Mouse (Mus musculus): ENCODE results near the gene Fam234a.
"Not testable (repeated sequence)": the region's sequence is repeated elsewhere in the genome, so short reads cannot be mapped to it uniquely, and the experiment has no call there.

Fam234a gene

DNA sequence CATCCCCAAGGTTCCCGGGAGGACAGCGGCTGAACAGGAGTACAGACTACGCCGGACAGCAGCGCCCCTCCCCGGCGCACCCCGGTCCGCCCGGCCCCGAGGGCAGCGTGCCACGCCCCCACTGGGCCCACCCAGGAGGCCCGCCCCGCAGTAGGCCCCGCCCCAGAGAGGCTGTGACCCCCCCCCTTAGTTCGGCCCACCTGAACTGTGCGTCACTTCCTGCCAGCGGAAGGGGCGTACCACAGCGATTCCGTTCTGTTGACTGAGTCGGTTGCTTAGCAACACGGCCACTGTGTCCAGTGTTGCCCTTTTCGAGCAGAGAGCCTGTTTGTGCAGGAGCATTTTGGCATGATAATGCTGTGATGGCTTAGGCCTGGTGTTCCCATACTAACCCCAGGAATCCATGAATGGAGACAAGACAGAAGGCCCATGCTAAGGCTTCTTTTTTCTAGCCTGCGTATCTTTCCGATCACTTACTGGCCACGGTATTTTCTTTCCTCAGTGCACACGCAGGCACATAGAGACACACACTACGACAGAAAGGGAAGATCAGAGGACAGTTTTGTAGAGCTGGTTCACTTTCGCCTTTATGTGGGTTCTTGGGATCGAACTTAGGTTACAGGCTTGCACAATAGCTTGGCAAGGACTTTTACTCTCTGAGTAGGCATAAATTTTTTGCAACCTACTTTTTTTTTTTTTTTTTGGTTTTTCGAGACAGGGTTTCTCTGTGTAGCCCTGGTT lies at the start of gene Fam234a:
TSS of gene Fam234a (minus strand) at position 142 of the 741 bp plus-strand sequence.
- ATAC-seq (ENCODE audit: insufficient number of reproducible peaks, low FRiP score, low TSS enrichment) = peak; percentile 94

DNA sequence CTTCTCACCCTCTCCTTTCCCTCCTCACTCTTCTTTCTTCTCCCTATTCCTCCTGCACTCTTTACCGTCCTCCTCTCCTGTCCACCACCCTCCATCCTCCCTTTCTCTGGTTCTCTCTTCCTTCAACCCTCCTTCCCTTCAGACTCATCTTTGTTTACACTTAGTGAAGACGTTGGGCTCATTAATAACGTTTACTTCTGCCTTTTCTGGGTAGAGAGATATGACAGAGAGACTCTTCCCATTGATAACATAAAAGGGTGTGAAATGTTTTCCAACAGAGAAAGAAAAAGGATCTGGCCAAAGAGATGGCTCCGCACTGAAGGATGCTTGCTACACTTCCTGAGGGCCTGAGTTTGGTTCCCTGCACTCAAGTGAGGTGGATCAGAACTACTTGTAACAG lies 45.4 kb upstream of the Fam234a start:
- no peak for ATAC-seq (ENCODE audit: insufficient number of reproducible peaks, low FRiP score, low TSS enrichment)

DNA sequence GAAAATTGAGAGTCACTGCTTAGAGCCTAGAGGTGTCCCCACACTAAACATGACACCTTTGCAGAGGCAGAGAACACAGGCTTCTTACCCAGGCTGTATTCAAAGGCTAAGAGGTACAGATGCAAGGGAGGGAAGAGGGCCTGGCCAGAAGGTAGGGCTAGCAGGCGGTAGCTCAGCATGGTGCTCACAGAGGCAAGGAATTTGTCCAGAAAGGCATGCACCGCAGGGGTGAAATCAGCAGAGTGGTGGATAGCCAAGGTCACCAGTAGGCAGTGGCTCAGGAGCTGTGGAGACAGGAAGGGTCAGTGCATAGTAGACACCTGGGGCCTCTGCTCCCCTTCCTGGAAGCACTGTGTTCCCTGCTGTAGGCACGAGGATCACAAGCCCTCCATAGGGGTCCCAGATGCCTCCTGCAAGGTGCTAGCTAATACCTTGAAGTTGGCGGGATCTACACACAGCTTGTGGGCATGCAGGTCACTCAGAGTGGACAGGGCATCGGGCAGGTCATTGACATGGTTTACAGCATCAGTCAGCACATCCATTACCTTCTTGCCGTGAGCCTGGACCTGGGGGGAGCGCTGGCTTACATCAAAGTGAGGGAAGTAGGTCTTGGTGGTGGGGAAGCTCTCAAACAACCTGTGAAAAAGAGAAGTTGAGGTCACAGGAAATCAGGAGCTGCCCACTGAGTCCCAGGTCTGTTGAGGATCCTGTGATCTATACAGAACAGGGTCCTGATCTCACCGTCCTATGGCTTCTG lies 42.3 kb upstream of the Fam234a start:
- ATAC-seq (ENCODE audit: insufficient number of reproducible peaks, low FRiP score, low TSS enrichment) = no peak

DNA sequence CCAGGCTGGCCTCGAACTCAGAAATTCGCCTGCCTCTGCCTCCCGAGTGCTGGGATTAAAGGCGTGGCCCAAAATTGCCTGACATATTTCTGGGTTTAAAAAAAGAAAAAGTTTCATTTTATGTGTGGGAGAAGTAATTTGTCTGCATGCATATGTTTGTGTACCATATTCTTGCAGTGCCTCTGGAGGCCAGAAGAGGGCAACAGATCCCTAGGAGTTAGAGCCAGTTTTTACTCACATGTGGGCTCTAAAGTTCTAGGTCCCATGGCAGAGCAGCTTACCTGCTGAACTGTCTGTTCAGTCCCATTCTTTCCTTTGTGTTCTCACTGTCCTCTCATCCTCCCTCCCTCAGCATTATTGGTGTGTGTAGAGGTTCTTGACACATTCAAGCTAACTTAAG lies 32.7 kb upstream of the Fam234a start:
- no peak for ATAC-seq (ENCODE audit: insufficient number of reproducible peaks, low FRiP score, low TSS enrichment)

DNA sequence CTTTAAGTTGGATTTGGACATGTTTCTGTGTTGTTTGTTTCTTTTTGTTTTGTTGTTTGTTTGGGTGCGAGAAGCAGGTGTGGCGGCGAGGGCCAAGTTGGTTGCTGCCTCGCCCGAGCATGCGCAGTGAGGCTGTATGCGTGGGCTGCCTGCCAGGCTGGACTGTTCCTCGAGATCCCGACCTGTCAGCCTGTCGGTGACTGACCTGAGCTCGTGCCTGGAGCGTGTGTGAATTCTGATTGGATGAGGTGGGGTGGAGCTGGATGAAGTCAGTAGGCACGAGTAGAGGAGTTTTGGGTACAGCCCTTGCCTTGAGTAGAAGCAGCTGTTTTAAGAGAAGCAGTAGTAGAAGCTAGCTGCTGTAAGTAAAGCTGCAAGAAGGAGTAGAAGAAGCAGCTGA lies 31.9 kb upstream of the Fam234a start:
- ATAC-seq (ENCODE audit: insufficient number of reproducible peaks, low FRiP score, low TSS enrichment) = no peak

DNA sequence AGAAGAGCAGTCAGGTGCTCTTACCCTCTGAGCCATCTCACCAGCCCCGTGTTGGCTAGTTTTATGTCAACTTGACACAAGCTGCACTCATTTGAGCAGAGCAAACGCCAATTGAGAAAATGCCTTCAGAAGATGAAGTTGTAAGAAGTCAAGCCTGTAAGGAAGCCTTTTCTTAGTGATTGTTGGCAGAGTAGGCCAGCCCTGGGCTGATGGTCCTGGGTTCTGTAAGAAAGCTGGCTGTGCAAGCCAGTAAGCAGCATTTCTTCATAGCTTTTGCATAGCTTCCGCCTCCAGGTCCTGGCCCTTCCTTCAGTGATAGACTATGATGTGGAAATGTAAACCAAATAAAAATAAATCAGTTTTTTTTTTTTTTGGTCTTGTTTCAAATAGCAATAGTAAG lies 28.5 kb upstream of the Fam234a start:
- no peak for ATAC-seq (ENCODE audit: insufficient number of reproducible peaks, low FRiP score, low TSS enrichment)

DNA sequence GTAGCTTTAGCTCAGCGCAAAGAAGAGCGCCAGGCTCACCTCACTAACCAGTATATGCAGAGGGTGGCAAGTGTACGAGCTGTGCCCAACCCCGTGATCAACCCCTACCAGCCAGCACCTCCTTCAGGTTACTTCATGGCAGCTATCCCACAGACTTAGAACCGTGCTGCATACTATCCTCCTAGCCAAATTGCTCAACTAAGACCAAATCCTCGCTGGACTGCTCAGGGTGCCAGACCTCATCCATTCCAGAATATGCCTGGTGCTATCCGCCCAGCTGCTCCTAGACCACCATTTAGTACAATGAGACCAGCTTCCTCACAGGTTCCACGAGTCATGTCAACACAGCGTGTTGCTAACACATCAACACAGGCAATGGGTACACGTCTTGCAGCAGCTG lies 25.5 kb upstream of the Fam234a start:
- ATAC-seq (ENCODE audit: insufficient number of reproducible peaks, low FRiP score, low TSS enrichment) = not testable (repeated sequence)

DNA sequence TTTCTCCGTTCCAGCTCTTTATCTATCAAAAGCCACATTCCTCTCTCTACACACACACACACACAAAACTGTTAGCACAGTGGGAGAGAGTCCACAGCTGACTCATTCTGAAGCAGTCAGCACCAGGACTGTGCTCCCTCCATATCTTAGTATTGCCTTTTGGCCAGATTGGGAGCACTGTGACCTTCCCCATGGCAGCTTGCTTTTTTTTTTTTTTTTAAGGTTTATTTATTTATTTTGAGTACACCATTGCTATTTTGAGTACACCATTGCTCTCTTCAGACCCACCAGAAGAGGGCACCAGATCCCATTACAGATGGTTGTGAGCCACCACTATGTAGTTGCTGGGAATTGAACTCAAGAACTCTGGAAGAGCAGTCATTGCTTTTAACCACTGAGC lies 24.8 kb upstream of the Fam234a start:
- no peak for ATAC-seq (ENCODE audit: insufficient number of reproducible peaks, low FRiP score, low TSS enrichment)

DNA sequence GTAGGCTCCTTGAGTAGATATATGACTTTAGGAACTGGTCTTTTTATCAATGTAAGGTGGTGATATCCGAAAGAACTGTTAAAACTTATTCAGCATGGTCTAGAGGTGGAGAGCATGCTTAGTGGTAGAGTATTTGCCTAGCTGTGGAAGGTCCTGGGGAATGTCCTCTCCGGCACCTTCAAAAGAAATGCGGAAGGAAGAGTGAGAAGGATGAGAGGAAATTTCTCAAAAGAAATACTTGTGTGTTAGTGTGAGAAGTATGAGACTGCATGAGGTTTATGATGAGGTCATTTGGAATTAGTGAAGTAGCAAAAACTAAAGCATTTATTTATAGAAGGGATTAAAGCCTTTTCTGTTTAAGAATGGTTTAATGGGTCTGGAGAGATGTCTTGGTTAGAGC lies 18.3 kb upstream of the Fam234a start:
- ATAC-seq (ENCODE audit: insufficient number of reproducible peaks, low FRiP score, low TSS enrichment) = no peak

DNA sequence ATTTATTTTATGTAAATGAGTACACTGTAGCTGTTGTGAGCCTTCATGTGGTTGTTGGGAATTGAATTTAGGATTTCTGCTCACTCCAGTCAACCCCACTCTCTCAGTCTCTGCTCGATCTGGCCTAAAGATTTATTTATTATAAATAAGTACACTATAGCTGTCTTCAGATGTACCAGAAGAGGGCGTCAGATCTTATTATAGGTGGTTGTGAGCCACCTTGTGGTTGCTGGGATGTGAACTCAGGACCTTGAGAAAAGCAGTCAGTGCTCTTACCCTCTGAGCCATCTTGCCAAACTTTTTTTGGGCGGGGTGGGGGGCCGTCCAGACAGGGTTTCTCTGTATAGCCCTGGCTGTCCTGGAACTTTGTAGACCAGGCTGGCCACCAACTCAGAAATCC lies 17.8 kb upstream of the Fam234a start:
- ATAC-seq (ENCODE audit: insufficient number of reproducible peaks, low FRiP score, low TSS enrichment) = no peak

DNA sequence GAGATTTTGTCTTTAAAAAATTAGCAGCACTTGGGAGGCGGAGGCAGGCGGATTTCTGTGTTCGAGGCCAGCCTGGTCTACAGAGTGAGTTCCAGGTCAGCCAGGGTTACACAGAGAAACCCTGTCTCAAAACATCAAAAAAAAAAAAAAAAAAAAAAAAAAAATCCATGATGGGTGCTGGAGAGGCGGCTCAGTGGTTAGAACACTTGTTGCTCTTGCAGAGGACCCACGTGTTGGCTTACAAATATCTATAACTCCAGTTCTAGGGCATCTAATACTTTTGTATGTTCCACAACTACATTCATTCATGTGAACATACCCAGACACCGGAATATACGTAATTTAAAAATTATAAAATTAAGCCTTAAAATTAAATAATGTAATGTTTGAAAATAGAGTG lies 11.3 kb upstream of the Fam234a start:
- ATAC-seq (ENCODE audit: insufficient number of reproducible peaks, low FRiP score, low TSS enrichment) = no peak

DNA sequence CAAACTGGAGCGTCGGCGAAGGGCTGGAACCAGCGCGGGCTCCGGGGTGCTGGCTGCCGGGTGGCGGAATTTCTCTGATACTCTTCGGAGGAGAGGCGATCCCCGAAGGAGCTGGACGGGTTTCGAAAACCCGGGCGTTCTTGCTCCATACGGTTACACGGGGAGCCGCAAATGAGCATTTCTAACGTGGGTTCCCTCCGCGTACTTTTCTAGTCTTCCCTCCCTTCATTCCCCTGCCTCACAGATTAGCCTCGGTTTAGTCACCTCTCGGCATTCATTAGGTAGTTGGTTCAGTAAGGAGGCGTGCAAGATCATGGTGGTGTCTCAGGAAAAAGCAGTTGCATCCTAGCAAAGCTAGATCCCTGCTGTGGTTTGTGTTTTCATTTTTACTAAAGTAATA lies 9.4 kb upstream of the Fam234a start:
- no peak for ATAC-seq (ENCODE audit: insufficient number of reproducible peaks, low FRiP score, low TSS enrichment)

DNA sequence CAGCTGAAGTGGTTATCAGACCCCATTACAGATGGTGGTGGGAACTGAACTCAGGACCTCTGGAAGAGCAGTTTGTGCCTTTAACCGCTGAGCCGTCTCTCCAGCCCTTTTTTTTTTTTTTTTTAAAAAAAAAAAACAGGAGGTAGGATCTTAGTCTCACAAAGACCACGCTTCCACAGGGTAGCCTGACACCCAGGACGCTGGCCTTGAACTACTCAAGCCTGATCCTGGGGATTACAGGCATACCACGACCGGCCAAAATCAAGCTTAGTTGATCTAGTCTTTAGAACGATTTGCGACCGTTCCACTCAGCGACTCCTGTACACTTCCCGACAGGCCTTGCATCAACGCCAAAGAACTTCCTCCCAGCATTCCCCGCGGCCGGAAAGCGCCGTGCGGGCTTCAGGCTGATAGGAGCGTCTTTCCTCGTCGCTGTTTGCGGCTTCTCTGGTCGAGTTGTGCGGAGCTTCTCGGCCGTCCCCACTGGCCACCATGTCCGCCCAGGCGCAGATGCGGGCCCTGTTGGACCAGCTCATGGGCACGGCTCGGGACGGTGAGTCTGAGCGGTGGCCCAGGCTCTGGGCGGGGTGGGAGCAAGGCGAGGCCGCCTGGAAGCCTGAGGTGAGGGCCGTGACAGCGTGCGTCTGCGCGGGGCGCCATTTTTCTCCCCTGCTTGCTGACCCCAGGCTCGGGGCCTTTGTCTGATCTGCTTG lies 8.7 kb upstream of the Fam234a start, which contains the start of gene Luc7l:
TSS of gene Luc7l (plus strand) at position 358 of the 713 bp plus-strand sequence.
- ATAC-seq (ENCODE audit: insufficient number of reproducible peaks, low FRiP score, low TSS enrichment) = peak; percentile 91; the same call in 1 of the 2 replicates

DNA sequence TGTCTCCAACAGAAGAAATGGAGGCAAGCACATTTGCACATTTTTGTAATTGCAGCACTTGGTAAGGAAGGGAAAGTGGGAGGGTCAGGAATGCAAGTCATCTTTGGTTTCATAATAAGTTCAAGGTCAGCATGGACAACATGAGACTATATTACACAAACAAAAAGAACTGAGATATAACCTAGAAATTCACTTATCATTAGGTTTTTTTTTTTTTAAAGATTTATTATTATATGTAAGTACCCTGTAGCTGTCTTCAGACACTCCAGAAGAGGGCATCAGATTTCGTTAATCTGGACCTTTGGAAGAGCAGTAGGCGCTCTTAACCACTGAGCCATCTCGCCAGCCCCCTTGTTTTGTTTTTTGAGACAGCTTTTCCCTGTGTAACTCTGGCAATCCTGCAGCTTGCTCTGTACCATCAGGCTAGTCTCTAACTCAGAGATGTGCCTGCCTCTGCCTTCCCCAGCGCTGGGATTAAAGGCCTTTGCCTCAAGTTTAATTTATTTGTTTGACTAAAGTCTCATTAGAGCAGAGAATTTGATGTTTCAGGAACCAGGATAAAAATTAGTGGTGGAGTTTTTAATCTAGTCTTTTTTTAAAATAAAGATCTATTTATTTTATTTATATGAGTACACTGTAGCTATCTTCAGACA lies 8.0 kb upstream of the Fam234a start:
- ATAC-seq (ENCODE audit: insufficient number of reproducible peaks, low FRiP score, low TSS enrichment) = no peak

DNA sequence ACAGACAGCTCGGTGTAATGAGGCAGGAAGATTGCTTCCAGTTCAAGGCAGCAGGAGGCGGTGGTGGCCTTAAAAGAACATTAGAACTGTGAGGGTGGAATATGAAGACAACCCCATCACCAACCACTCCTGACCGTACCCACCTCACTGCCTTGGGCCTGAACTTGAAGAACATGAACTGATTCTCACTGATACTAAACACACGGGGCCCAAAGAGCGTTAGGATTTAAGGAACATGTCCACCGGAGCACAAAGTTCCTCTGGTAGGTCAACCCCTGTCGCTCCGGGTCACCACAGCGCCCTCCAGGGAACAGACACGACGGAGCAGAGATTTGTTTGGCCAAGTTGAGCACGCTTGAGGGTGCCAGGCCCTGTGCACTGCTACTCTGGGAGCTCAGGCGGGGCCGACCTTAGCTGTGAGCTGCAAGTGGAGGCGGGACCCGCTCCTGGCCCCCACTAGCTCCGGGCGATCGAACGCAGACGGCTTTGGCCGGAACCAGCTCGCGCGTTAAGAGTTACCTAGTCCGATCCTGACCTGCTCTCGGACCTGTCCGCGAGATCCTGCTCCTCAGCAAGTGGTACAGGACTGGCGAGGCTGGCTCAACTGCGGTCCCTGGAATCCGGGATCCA lies 456 bp downstream of the Fam234a start:
- ATAC-seq (ENCODE audit: insufficient number of reproducible peaks, low FRiP score, low TSS enrichment) = peak; percentile 38; the same call in 1 of the 2 replicates

DNA sequence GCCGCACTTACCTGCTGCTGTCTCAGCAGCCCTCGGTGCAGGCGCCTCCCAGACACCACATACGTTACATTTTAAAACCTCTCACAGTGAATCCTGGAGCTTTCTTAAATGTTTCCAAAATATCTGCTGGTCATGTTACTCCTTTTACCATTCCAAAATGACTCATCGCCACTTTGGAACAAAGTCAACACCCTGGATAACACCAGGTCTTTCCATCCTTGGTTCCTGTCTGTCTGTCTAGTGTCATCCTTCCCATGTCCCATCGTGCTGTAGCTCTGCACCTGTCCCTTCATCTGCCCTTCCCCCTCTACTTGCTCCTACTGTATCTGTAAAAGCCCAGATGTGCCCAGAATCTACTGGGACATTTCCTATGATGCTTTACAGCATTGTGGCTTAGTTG lies 3.1 kb downstream of the Fam234a start:
- no peak for ATAC-seq (ENCODE audit: insufficient number of reproducible peaks, low FRiP score, low TSS enrichment)

DNA sequence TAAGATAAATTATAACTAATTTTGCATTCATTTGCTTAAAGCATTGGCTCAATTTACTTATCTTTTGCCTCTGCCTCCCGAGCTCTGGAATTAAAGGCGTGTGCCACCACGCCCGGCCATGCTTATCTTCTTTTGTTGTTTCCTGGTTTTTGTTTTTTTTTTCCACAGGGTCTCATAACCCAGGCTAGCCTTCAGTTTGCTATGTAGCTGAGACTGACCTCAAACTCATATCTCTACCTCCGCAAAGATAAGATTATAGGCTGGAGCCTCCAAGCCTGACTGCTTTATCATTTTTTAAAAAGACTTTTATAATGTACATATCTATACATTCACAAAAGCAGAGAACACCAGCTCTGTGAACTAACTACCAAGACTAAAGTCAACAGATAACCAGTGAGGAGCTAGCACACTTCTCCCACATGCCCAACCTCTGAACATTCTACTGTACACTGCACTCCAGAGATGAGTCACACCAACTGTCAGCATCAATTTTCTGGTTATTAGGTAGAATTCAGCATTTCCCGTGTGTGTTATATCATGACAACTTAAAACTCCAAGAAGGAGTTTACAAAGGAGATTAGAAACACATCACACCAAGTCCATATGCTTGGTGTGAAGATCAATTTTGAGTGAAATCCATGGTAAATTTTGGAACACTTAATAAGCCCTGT lies 3.8 kb downstream of the Fam234a start:
- no peak for ATAC-seq (ENCODE audit: insufficient number of reproducible peaks, low FRiP score, low TSS enrichment)

DNA sequence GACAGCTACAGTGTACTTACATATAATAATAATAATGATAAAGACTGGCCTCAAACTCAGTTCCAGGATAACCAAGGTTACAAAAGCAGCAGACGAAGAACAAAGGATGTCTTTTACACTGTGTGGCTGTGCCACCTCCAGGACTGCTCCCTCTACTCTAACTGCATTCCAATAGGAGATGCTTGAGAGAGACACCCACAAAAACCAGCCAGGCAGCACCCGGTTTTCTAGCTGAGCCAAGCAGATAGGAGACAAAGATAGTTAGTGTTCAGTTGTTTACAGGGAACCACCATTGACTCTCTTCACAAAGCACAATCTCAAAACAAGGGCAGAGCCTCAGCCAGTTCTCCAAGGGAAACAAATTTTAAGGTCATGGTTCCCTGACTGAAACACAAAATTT lies 4.5 kb downstream of the Fam234a start:
- ATAC-seq (ENCODE audit: insufficient number of reproducible peaks, low FRiP score, low TSS enrichment) = no peak

DNA sequence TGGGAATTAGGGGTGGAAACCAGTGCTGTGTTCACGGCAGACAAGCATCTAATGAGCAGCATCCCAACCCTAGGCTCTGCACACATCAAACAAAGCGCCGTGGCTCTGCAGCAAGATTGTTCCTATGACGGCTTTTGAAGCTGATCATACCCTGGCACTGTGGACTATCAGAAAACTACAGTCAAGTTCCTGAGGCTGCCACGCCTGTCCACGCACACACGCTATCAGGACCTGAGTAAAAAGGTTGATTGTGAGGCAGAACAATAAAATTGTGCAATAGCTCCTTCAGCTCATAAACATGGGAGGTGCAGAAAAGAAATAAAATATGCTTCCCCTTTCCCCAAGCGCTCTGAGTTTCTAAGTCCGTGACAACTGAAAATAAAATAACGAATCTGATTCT lies 6.4 kb downstream of the Fam234a start:
- no peak for ATAC-seq (ENCODE audit: insufficient number of reproducible peaks, low FRiP score, low TSS enrichment)
